Mouse (Mus musculus): ENCODE results near the gene Tmem260.
"Not testable (repeated sequence)": the region's sequence is repeated elsewhere in the genome, so short reads cannot be mapped to it uniquely, and the experiment has no call there.

Gene Tmem260

GRCm38 (mm10) chr14:48445984-48446683 is at the start of gene Tmem260:
Gene Tmem260, plus strand, starts transcription at chr14:48446124.
- peak; percentile 89 for DNase-seq (ENCODE audit: low read depth, low spot score)

- no peak for DNase-seq (ENCODE audit: low read depth, low spot score)
Observed at GRCm38 (mm10) chr14:48406086-48406485, 39.8 kb upstream of the Tmem260 start.

- no peak for DNase-seq (ENCODE audit: low read depth, low spot score)
Observed at GRCm38 (mm10) chr14:48417064-48417463, 28.9 kb upstream of the Tmem260 start.

- peak; percentile 4 for DNase-seq (ENCODE audit: low read depth, low spot score)
Observed at GRCm38 (mm10) chr14:48418264-48418663, 27.7 kb upstream of the Tmem260 start.

GRCm38 (mm10) chr14:48418672-48419071 is 27.3 kb upstream of the Tmem260 start:
- peak; percentile 18 for DNase-seq (ENCODE audit: low read depth, low spot score)

GRCm38 (mm10) chr14:48421476-48421875 is 24.4 kb upstream of the Tmem260 start:
- no peak for DNase-seq (ENCODE audit: low read depth, low spot score)

GRCm38 (mm10) chr14:48421996-48422395 is 23.9 kb upstream of the Tmem260 start:
- DNase-seq (ENCODE audit: low read depth, low spot score) = no peak

GRCm38 (mm10) chr14:48422436-48422835 is 23.5 kb upstream of the Tmem260 start:
- DNase-seq (ENCODE audit: low read depth, low spot score) = no peak

- DNase-seq (ENCODE audit: low read depth, low spot score) = no peak
Observed at GRCm38 (mm10) chr14:48422901-48423300, 23.0 kb upstream of the Tmem260 start.

- DNase-seq (ENCODE audit: low read depth, low spot score) = no peak
Observed at GRCm38 (mm10) chr14:48431978-48432377, 13.9 kb upstream of the Tmem260 start.

GRCm38 (mm10) chr14:48443796-48444195 is 2.1 kb upstream of the Tmem260 start:
- no peak for DNase-seq (ENCODE audit: low read depth, low spot score)

- no peak for DNase-seq (ENCODE audit: low read depth, low spot score)
Observed at GRCm38 (mm10) chr14:48451966-48452407, 6.1 kb downstream of the Tmem260 start.

- DNase-seq (ENCODE audit: low read depth, low spot score) = no peak
Observed at GRCm38 (mm10) chr14:48453411-48453810, 7.5 kb downstream of the Tmem260 start.

- DNase-seq (ENCODE audit: low read depth, low spot score) = no peak
Observed at GRCm38 (mm10) chr14:48456305-48457092, 10.6 kb downstream of the Tmem260 start.

GRCm38 (mm10) chr14:48457288-48457938 is 11.5 kb downstream of the Tmem260 start:
- DNase-seq (ENCODE audit: low read depth, low spot score) = no peak

- DNase-seq (ENCODE audit: low read depth, low spot score) = no peak
Observed at GRCm38 (mm10) chr14:48458901-48459300, 13.0 kb downstream of the Tmem260 start.

- no peak for DNase-seq (ENCODE audit: low read depth, low spot score)
Observed at GRCm38 (mm10) chr14:48468339-48468738, 22.4 kb downstream of the Tmem260 start.

- no peak for DNase-seq (ENCODE audit: low read depth, low spot score)
Observed at GRCm38 (mm10) chr14:48470742-48471487, 25.0 kb downstream of the Tmem260 start.

- DNase-seq (ENCODE audit: low read depth, low spot score) = no peak
Observed at GRCm38 (mm10) chr14:48472179-48472578, 26.3 kb downstream of the Tmem260 start.

GRCm38 (mm10) chr14:48475370-48475769 is 29.4 kb downstream of the Tmem260 start:
- DNase-seq (ENCODE audit: low read depth, low spot score) = no peak

- not testable (repeated sequence) for DNase-seq (ENCODE audit: low read depth, low spot score)
Observed at GRCm38 (mm10) chr14:48475834-48476233, 29.9 kb downstream of the Tmem260 start.

- DNase-seq (ENCODE audit: low read depth, low spot score) = no peak
Observed at GRCm38 (mm10) chr14:48476278-48476677, 30.4 kb downstream of the Tmem260 start.
